In the genomic region with DNA sequence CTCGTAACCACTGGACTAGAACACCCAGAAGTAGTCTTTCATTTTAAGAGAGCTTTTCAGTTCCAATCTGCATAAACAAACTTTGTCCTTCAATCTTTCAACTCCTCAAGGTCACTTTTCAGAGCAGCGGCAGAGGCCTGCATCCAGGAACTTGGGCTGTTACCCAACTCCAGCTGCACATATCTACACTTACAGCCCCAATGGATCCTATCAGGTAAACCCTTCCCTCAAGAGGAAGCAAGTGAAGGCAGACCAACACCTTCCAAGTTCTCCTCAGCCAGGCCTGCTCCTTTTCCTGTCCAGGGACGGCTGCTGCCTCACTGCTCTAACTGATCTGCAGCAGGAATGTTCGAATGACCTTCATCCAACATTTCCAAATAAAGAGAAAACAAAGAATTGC, we compare ENCODE assay signal across 7 mouse cellular contexts. TPM values are rescaled to one million over a fixed set of nuclear protein-coding genes. Genes with fewer than 3 reads are reported as not detected.
DNase-seq lines count a peak whose midpoint lies in the region; ATAC-seq and TF ChIP-seq lines count a peak whose summit lies in the region.

No protein-coding gene starts in this region.

- H3K4me2 ChIP-seq in heart, embryonic 11.5 days = peak overlapping the region; percentile 68
- H3K4me2 ChIP-seq in kidney, embryonic 16.5 days (replicated peaks; ENCODE audit: low read depth, low read length) = peak overlapping the region; percentile 61

- H3K27me3 ChIP-seq in heart, embryonic 11.5 days (ENCODE audit: control insufficient read depth, insufficient read depth, low read length) = no peaks in the 10 kb centered on the region
- no peaks in the 10 kb centered on the region for H3K27me3 ChIP-seq in kidney, embryonic 16.5 days (ENCODE audit: insufficient read depth, low read length)

- no peaks in the 10 kb centered on the region for H3K36me3 ChIP-seq in ES-E14 (ENCODE audit: control insufficient read depth, insufficient read depth, low read length, poor library complexity, severe bottlenecking)
- no peaks in the 10 kb centered on the region for H3K36me3 ChIP-seq in heart, embryonic 11.5 days (ENCODE audit: control insufficient read depth, insufficient read depth, low read length)
- no peaks in the 10 kb centered on the region for H3K36me3 ChIP-seq in kidney, embryonic 16.5 days (ENCODE audit: insufficient read depth, low read length)

- WGBS in heart, embryonic 11.5 days (ENCODE audit: insufficient replicate concordance) = 14% methylated on average over 4 of the region's 4 CpGs
- WGBS in kidney, embryonic 16.5 days = 16% methylated on average over 4 of the region's 4 CpGs

- no peaks in the 10 kb centered on the region for H3K9me3 ChIP-seq in ES-E14 (ENCODE audit: control insufficient read depth, insufficient read depth, low read depth, low read length)
- no peaks in the 10 kb centered on the region for H3K9me3 ChIP-seq in heart, embryonic 11.5 days (replicated peaks; ENCODE audit: control insufficient read depth, low read length)
- H3K9me3 ChIP-seq in kidney, embryonic 16.5 days (ENCODE audit: low read length) = no peaks in the 10 kb centered on the region

- DNase-seq in ES-E14 (ENCODE audit: low read depth, low spot score) = no peak
- DNase-seq in adrenal gland, adult 2 months = peak; percentile 76
- DNase-seq in lung, postnatal 36 days = peak; percentile 36
- no peak for DNase-seq in thymus, postnatal 0 days (ENCODE audit: low spot score)
- DNase-seq in spleen, adult 12 weeks (ENCODE audit: low spot score) = no peak

- H3K4me3 ChIP-seq in ES-E14 (ENCODE audit: insufficient read depth in 1 of 2, low read depth in 1 of 2, low read length in 2 of 2, poor library complexity in 1 of 2, severe bottlenecking in 1 of 2) = peak overlapping the region; percentile 7 to 74; a peak in 1 of 4 replicates
- peak overlapping the region; percentile 59 for H3K4me3 ChIP-seq in heart, embryonic 11.5 days (ENCODE audit: low read depth, low read length)
- H3K4me3 ChIP-seq in kidney, embryonic 16.5 days (ENCODE audit: low read length) = peak overlapping the region; percentile 57

- 0 out of 2 replicates have a peak overlapping the region, but pooled peaks have one; percentile 17 for H3K27ac ChIP-seq in ES-E14 (ENCODE audit: insufficient read depth, low read depth, low read length, poor library complexity, severe bottlenecking)
- H3K27ac ChIP-seq in heart, embryonic 11.5 days (ENCODE audit: low read depth, low read length) = peak overlapping the region; percentile 95
- peak overlapping the region; percentile 95 for H3K27ac ChIP-seq in kidney, embryonic 16.5 days (ENCODE audit: low read length)

- H3K4me1 ChIP-seq in ES-E14 (ENCODE audit: control insufficient read depth in 2 of 2, insufficient read depth in 2 of 2, low read length in 2 of 2, poor library complexity in 1 of 2) = peaks cover 5 to 17% of the 10 kb centered on the region in 2 experiments; a peak in 3 of 4 replicates
- H3K4me1 ChIP-seq in heart, embryonic 11.5 days (ENCODE audit: control insufficient read depth, insufficient read depth, low read length) = peaks cover 29% of the 10 kb centered on the region
- peaks cover 51% of the 10 kb centered on the region for H3K4me1 ChIP-seq in kidney, embryonic 16.5 days (ENCODE audit: insufficient read depth, low read length)

- in situ Hi-C loops in ES-E14 (cut with MboI; ENCODE audit: low sequenced_read_pairs in 2 of 2, unreplicated experiment in 2 of 2) = no loop called here

- no peak for ATAC-seq in heart, embryonic 11.5 days (replicated peaks; ENCODE audit: insufficient number of reproducible peaks, low FRiP score, low TSS enrichment)
- peak; percentile 14; the same call in 1 of the 2 replicates for ATAC-seq in kidney, embryonic 16.5 days (ENCODE audit: low FRiP score, low TSS enrichment)

- peak overlapping the region; percentile 10; the same call in 1 of the 2 replicates for H3K9ac ChIP-seq in ES-E14 (ENCODE audit: insufficient read depth, low read depth, low read length, poor library complexity, severe bottlenecking)
- peak overlapping the region; percentile 88 for H3K9ac ChIP-seq in heart, embryonic 11.5 days (ENCODE audit: low read depth, low read length)
- peak overlapping the region; percentile 65 for H3K9ac ChIP-seq in kidney, embryonic 16.5 days (replicated peaks; ENCODE audit: low read length)

TF ChIP-seq in ES-E14, 5 proteins besides CTCF, POLR2A, EP300 and RAD21:
- no peak for TF ChIP-seq HCFC1 (IDR thresholded peaks at IDR 0.05; ENCODE audit: borderline replicate concordance, insufficient read depth, low read length)

RNA-seq across cellular contexts. Expression of gene Nfyc, which starts 17.2 kb away (rescaled TPM):
- total RNA-seq in ES-E14 (2012; rRNA removed) = 47.1 and 62.0 TPM in 2 replicates
- total RNA-seq in adrenal gland, adult 2 months (2021) = 10 to 100 TPM; 43.0 to 59.0 TPM
- 169 and 171 TPM in 2 replicates for polyA plus RNA-seq in adrenal gland, adult 2 months (2012; rRNA removed)
- 105 and 117 TPM in 2 replicates for polyA plus RNA-seq in heart, embryonic 11.5 days (2014; fragmentation: Nextera tagmentation; extraction: Ambion mirVana)
- 123 and 133 TPM in 2 replicates for polyA plus RNA-seq in kidney, embryonic 16.5 days (2015; fragmentation: Nextera tagmentation; extraction: Ambion mirVana)
- 85.3 and 90.4 TPM in 2 replicates for polyA plus RNA-seq in thymus, postnatal 0 days (2015; fragmentation: Nextera tagmentation; extraction: Ambion mirVana)

RNA-seq across cellular contexts. Expression of gene Rims3, which starts 40.4 kb away (rescaled TPM):
- 4.5 and 6.7 TPM in 2 replicates for total RNA-seq in ES-E14 (2012; rRNA removed)
- 10 to 100 TPM in 1 of 2 experiments, 1 to 10 TPM in 1; 5.8 to 11.0 TPM for total RNA-seq in adrenal gland, adult 2 months (2021)
- 6.9 and 7.3 TPM in 2 replicates for polyA plus RNA-seq in adrenal gland, adult 2 months (2012; rRNA removed)
- polyA plus RNA-seq in heart, embryonic 11.5 days (2014; fragmentation: Nextera tagmentation; extraction: Ambion mirVana) = 1.2 and 1.6 TPM in 2 replicates
- polyA plus RNA-seq in kidney, embryonic 16.5 days (2015; fragmentation: Nextera tagmentation; extraction: Ambion mirVana) = 0.41 and 0.54 TPM in 2 replicates
- 0.30 and 0.35 TPM in 2 replicates for polyA plus RNA-seq in thymus, postnatal 0 days (2015; fragmentation: Nextera tagmentation; extraction: Ambion mirVana)

Comparison
In these comparisons a context has a peak if more than half of its experiments do, and no peak if none do; other contexts are left out.
1. DNase-seq: peak in adrenal gland, adult 2 months (single experiment) and lung, postnatal 36 days (single experiment); none in ES-E14 (single experiment), thymus, postnatal 0 days (single experiment) and spleen, adult 12 weeks (single experiment).
2. H3K27ac ChIP-seq: peak in every context shown above with its lines; median percentile 95 in heart, embryonic 11.5 days; 95 in kidney, embryonic 16.5 days; 17 in ES-E14.
3. H3K9ac ChIP-seq: peak in every context shown above with its lines; median percentile 88 in heart, embryonic 11.5 days; 65 in kidney, embryonic 16.5 days; 10 in ES-E14.
4. Peak in every context shown above with its lines, with median percentiles within 50 percentile points of each other: H3K4me3 ChIP-seq.